Mouse (Mus musculus) heart, adult 8-10 months (tissue): Measurements from ENCODE around the gene Olfr523. TPM values are rescaled to one million over a fixed set of nuclear protein-coding genes. Genes with fewer than 3 reads are reported as not detected.

Experiments used
- DNase-seq: peaks from one replicate; pipeline ENCODE4 v3.0.0; 2022; ENCODE audit warnings: low spot score
- total RNA-seq, 4 experiments: library from RNA; stranded (reverse); gene quantifications; 2 replicates each; pipeline ENCODE4 v1.2.4; 2022

Olfr523 gene
- total RNA-seq, 4 experiments from 2014 or later, result not detected

- no peak for DNase-seq
These were observed 7.7 kb downstream of the Olfr523 start for GRCm38 (mm10) chr7:140180692-140181091.

- DNase-seq, result no peak
These were observed 11.2 kb downstream of the Olfr523 start for GRCm38 (mm10) chr7:140184206-140184605.

- no peak for DNase-seq
These were observed 13.9 kb downstream of the Olfr523 start for GRCm38 (mm10) chr7:140186646-140187620.

- DNase-seq, result no peak
These were observed 14.8 kb downstream of the Olfr523 start for GRCm38 (mm10) chr7:140187721-140188390.

- peak; percentile 1 for DNase-seq
These were observed 15.6 kb downstream of the Olfr523 start for GRCm38 (mm10) chr7:140188391-140189328.

GRCm38 (mm10) chr7:140190435-140190834 is 17.4 kb downstream of the Olfr523 start:
- no peak for DNase-seq

GRCm38 (mm10) chr7:140192445-140192844 is 19.4 kb downstream of the Olfr523 start:
- no peak for DNase-seq

GRCm38 (mm10) chr7:140192851-140193250 is 19.8 kb downstream of the Olfr523 start:
- DNase-seq, result no peak

GRCm38 (mm10) chr7:140194031-140194430 is 21.0 kb downstream of the Olfr523 start:
- no peak for DNase-seq

- DNase-seq, result no peak
These were observed 23.0 kb downstream of the Olfr523 start for GRCm38 (mm10) chr7:140196002-140196401.

- no peak for DNase-seq
These were observed 28.1 kb downstream of the Olfr523 start for GRCm38 (mm10) chr7:140201090-140201489.

- no peak for DNase-seq
These were observed 32.8 kb downstream of the Olfr523 start, which contains the start of gene Olfr524 for GRCm38 (mm10) chr7:140205864-140206263. Olfr524 (minus strand) TSS chr7:140205964.

GRCm38 (mm10) chr7:140206904-140207303 is 33.9 kb downstream of the Olfr523 start:
- DNase-seq, result no peak

- no peak for DNase-seq
These were observed 35.1 kb downstream of the Olfr523 start for GRCm38 (mm10) chr7:140208153-140208552.

GRCm38 (mm10) chr7:140208677-140209076 is 35.7 kb downstream of the Olfr523 start:
- DNase-seq, result no peak

- no peak for DNase-seq
These were observed 40.8 kb downstream of the Olfr523 start for GRCm38 (mm10) chr7:140213841-140214240.

- DNase-seq, result no peak
These were observed 45.0 kb downstream of the Olfr523 start, which contains the start of gene Cd163l1 for GRCm38 (mm10) chr7:140217967-140218366. Cd163l1 (plus strand) TSS chr7:140218267.

- no peak for DNase-seq
These were observed 46.3 kb downstream of the Olfr523 start for GRCm38 (mm10) chr7:140219268-140219667.

- no peak for DNase-seq
These were observed 47.4 kb downstream of the Olfr523 start for GRCm38 (mm10) chr7:140220375-140220774.

GRCm38 (mm10) chr7:140224209-140224608 is 51.2 kb downstream of the Olfr523 start:
- DNase-seq, result no peak
